Mouse (Mus musculus) stomach, postnatal 0 days (tissue): ENCODE results near the gene Nos3.

ENCODE experiments used
- CTCF ChIP-seq: IDR thresholded peaks from 2 replicates; pipeline ENCODE4 v1.5.1; 2016; ENCODE audit warnings: antibody characterized with exemption, low read depth, mild to moderate bottlenecking, moderate library complexity
- EP300 ChIP-seq: optimal IDR thresholded peaks from 2 replicates; pipeline ENCODE3; 2016; ENCODE audit warnings: antibody characterized with exemption

DNA sequence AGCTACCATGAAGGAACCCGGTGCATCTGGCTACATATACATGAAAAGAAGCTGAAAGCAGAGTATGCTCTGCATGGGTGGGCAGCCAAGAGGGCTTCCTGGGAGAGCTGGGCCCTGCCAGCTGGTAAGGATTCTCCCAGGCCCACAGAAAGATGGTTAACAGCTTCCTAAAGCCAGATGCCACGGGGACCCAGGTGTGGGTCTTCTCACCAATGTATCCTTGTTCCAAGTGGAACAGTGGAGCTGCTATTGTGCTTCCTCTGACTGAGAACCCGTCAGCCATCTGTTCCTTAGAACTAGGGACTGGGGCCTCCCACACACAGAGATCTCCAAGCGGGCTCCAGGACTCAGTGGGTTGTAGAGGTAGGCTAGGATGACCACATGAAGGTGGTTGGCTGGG, 7.8 kb upstream of the Nos3 start:
- TF ChIP-seq CTCF (no peak), EP300 (no peak)
